Mouse (Mus musculus) neural tube, embryonic 14.5 days (tissue): ENCODE measurements around the gene Acot2. TPM values are rescaled to one million over a fixed set of nuclear protein-coding genes. Genes with fewer than 3 reads are reported as not detected.
"Not testable (repeated sequence)": the region's sequence is repeated elsewhere in the genome, so short reads cannot be mapped to it uniquely, and the experiment has no call there.

Source experiments
- ATAC-seq: fragments of 200-750 bp; cut with Nextera tagmentation; 2 replicates; pipeline ENCODE4 v1.8.0; 2017; ENCODE audit warnings: low read depth, mild to moderate bottlenecking, moderate TSS enrichment, moderate library complexity
- H3K27ac ChIP-seq: fragments of 300-500 bp; sonication (generic); 2 replicates; pipeline ENCODE4 v1.5.1; 2014; ENCODE audit warnings: low read depth, mild to moderate bottlenecking, control low read depth, low read length, moderate library complexity, mixed read lengths
- H3K27me3 ChIP-seq: fragments of 300-500 bp; sonication (generic); 2 replicates; pipeline ENCODE4 v1.6.1; 2014; ENCODE audit warnings: low read length; ENCODE audit not compliant: control insufficient read depth, insufficient read depth
- H3K36me3 ChIP-seq: fragments of 300-500 bp; sonication (generic); 2 replicates; pipeline ENCODE4 v1.6.1; 2014; ENCODE audit warnings: low read length, mixed read lengths; ENCODE audit not compliant: control insufficient read depth, insufficient read depth
- H3K4me1 ChIP-seq: fragments of 300-500 bp; sonication (generic); 2 replicates; pipeline ENCODE4 v1.6.1; 2014; ENCODE audit warnings: low read length; ENCODE audit not compliant: control insufficient read depth, insufficient read depth
- H3K4me2 ChIP-seq: fragments of 300-500 bp; sonication (generic); 2 replicates; pipeline ENCODE4 v1.6.1; 2014; ENCODE audit warnings: mild to moderate bottlenecking, low read depth, low read length, control low read depth
- H3K4me3 ChIP-seq: fragments of 300-500 bp; sonication (generic); 2 replicates; pipeline ENCODE4 v1.5.1; 2014; ENCODE audit warnings: low read depth, low read length, control low read depth, mixed read lengths
- H3K9ac ChIP-seq: fragments of 300-500 bp; sonication (generic); replicated peaks from 2 replicates; pipeline ENCODE4 v1.6.1; 2014; ENCODE audit warnings: low read depth, mild to moderate bottlenecking, control low read depth, low read length, mixed read lengths
- H3K9me3 ChIP-seq: fragments of 300-500 bp; sonication (generic); 2 replicates; pipeline ENCODE4 v1.6.1; 2016; ENCODE audit warnings: low read length; ENCODE audit not compliant: control insufficient read depth
- WGBS: fragments of 180-500 bp; shearing (Covaris S2); extraction: QIAGEN DNeasy Blood & Tissue Kit; methylation state at CpG from one replicate; pipeline ENCODE4 v1.1.7; 2014; 5-methylcytosine and 5-hydroxymethylcytosine counted together
- polyA plus RNA-seq: library from polyadenylated mRNA; unstranded; fragments of >200 nt; fragmentation: Nextera tagmentation; extraction: Ambion mirVana; gene quantifications from 2 replicates; pipeline ENCODE4 v1.2.1, GENCODE M21; 2014

Gene Acot2
- polyA plus RNA-seq, 1 experiment from 2014 or later = 11.3 TPM

- peak within 1 kb of the TSS; percentile 41 for H3K9ac ChIP-seq
- H3K9me3 ChIP-seq, H3K4me1 ChIP-seq, H3K27me3 ChIP-seq, H3K36me3 ChIP-seq: not testable (repeated sequence)
- peak; percentile 94 for ATAC-seq
- H3K4me2 ChIP-seq = peak within 1 kb of the TSS; percentile 47
- peak within 1 kb of the TSS; percentile 45 for H3K27ac ChIP-seq
- 3% methylated on average over 48 of the region's 70 CpGs for WGBS
- H3K4me3 ChIP-seq = peak within 1 kb of the TSS; percentile 41
These were observed 21.7 kb downstream of the Acot2 start, which contains the start of gene Acot1 for GRCm38 (mm10) chr12:84009171-84009965. TSS of gene Acot1 (plus strand) at chr12:84009490.

DNA sequence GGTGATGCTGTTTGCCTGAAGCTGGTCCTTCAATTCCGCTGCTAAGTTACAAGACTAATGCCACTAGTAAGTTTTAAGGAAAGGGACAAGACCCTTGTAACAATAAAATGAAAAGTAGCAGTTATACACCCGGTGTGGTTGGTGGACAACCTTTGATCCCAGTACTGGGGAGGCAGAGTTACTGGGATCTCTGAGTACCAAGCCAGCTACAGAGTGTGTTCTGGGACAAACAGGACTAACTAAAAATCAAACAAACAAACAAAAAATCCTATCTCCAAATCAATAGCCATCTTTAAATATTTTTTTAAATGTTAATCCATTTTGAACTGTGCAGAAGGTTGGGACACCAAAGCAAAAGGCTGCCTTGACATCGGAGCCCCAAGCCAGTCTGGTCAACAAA, 22.5 kb downstream of the Acot2 start:
- 58% methylated on average over 3 of the region's 3 CpGs for WGBS
- peak overlapping the region; percentile 41; the same call in 1 of the 2 replicates for H3K9ac ChIP-seq
- ATAC-seq = no peak

GRCm38 (mm10) chr12:84011251-84012040, 23.8 kb downstream of the Acot2 start:
- H3K4me1 ChIP-seq = peaks cover 6% of the 10 kb centered on the region
- WGBS = 14% methylated on average over 12 of the region's 12 CpGs

More for the DNA sequence above, 22.5 kb downstream of the Acot2 start:
- no peaks in the 10 kb centered on the region for H3K36me3 ChIP-seq
- H3K4me3 ChIP-seq = peak overlapping the region; percentile 41
- peaks cover 6% of the 10 kb centered on the region for H3K4me1 ChIP-seq
- H3K27ac ChIP-seq = 0 out of 2 replicates have a peak overlapping the region, but pooled peaks have one; percentile 45
- H3K9me3 ChIP-seq = no peaks in the 10 kb centered on the region
- no peaks in the 10 kb centered on the region for H3K27me3 ChIP-seq
- H3K4me2 ChIP-seq = peak overlapping the region; percentile 47; the same call in 1 of the 2 replicates

GRCm38 (mm10) chr12:84013130-84013529, 25.5 kb downstream of the Acot2 start:
- no peaks in the 10 kb centered on the region for H3K27me3 ChIP-seq
- no peaks in the 10 kb centered on the region for H3K9me3 ChIP-seq
- peaks cover 6% of the 10 kb centered on the region for H3K4me1 ChIP-seq
- H3K9ac ChIP-seq = no peak overlapping the region
- H3K36me3 ChIP-seq = no peaks in the 10 kb centered on the region
- no peak overlapping the region for H3K4me3 ChIP-seq
- H3K27ac ChIP-seq = no peak overlapping the region
- no peak for ATAC-seq
- peak overlapping the region; percentile 21 for H3K4me2 ChIP-seq
- WGBS = 54% methylated on average over 6 of the region's 6 CpGs

More at GRCm38 (mm10) chr12:84011251-84012040, 23.8 kb downstream of the Acot2 start:
- no peaks in the 10 kb centered on the region for H3K27me3 ChIP-seq
- H3K4me2 ChIP-seq = peak overlapping the region; percentile 47
- H3K9me3 ChIP-seq = no peaks in the 10 kb centered on the region
- peak overlapping the region; percentile 28 for H3K27ac ChIP-seq
- H3K4me3 ChIP-seq = peak overlapping the region; percentile 41
- H3K9ac ChIP-seq = no peak overlapping the region
- H3K36me3 ChIP-seq = no peaks in the 10 kb centered on the region
- peak; percentile 82 for ATAC-seq

- Histone ChIP-seq H3K4me1 (peaks cover 6% of the 10 kb centered on the region), H3K27me3 (no peaks in the 10 kb centered on the region), H3K4me2 (no peak overlapping the region), H3K9me3 (no peaks in the 10 kb centered on the region), H3K27ac (no peak overlapping the region), H3K36me3 (no peaks in the 10 kb centered on the region), H3K4me3 (no peak overlapping the region), H3K9ac (no peak overlapping the region)
- WGBS = 94% methylated on average over 7 of the region's 7 CpGs
- ATAC-seq = no peak
These were observed 26.0 kb downstream of the Acot2 start for GRCm38 (mm10) chr12:84013701-84014100.

DNA sequence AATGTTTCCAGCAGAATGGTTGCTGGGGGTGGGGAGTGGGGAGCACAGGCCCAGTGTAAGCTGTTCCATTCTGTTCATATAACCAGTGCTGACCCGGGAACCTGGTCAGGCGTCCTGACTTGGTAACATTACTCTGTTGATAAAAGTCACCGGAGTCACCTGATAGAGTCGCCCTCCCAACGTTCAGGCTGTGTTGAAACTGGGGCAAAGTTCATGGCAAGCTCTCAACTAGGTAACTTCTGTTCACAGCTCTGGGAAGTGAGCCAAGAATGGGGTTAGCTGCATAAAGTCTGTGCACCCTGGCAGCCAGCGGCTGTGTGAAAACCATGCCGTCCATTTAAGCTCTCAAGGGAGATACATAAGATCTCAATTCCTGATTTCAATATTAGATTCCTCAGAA, 32.9 kb downstream of the Acot2 start:
- H3K27ac ChIP-seq, H3K4me3 ChIP-seq, H3K4me2 ChIP-seq, H3K4me1 ChIP-seq, H3K9ac ChIP-seq, ATAC-seq, H3K27me3 ChIP-seq, H3K9me3 ChIP-seq, H3K36me3 ChIP-seq: not testable (repeated sequence)
- 52% methylated on average over 7 of the region's 7 CpGs for WGBS

GRCm38 (mm10) chr12:84022266-84022665, 34.6 kb downstream of the Acot2 start:
- H3K27ac ChIP-seq, H3K9ac ChIP-seq, H3K36me3 ChIP-seq, H3K4me3 ChIP-seq, H3K9me3 ChIP-seq, H3K27me3 ChIP-seq, ATAC-seq, H3K4me1 ChIP-seq, H3K4me2 ChIP-seq: not testable (repeated sequence)
- WGBS = 97% methylated on average over 4 of the region's 4 CpGs

- H3K4me3 ChIP-seq = no peak overlapping the region
- WGBS = 91% methylated on average over 9 of the region's 9 CpGs
- no peak overlapping the region for H3K4me2 ChIP-seq
- no peak overlapping the region for H3K9ac ChIP-seq
- H3K27me3 ChIP-seq = no peaks in the 10 kb centered on the region
- H3K9me3 ChIP-seq = no peaks in the 10 kb centered on the region
- no peak for ATAC-seq
- no peaks in the 10 kb centered on the region for H3K36me3 ChIP-seq
- no peaks in the 10 kb centered on the region for H3K4me1 ChIP-seq
- no peak overlapping the region for H3K27ac ChIP-seq
These were observed 35.5 kb downstream of the Acot2 start for GRCm38 (mm10) chr12:84023052-84023745.
